Mouse (Mus musculus): ENCODE results near the gene Fdx1l. TPM values are rescaled to one million over a fixed set of nuclear protein-coding genes. Genes with fewer than 3 reads are reported as not detected.

The Fdx1l gene
- total RNA-seq, 2 experiments from 2014 or later: 46.9 to 48.4 TPM

GRCm38 (mm10) chr9:21029291-21030054 lies 43.9 kb downstream of the Fdx1l start, which contains the start of gene Icam4:
Gene Icam4 (plus strand): TSS chr9:21029373.
- peak; percentile 83 for DNase-seq (ENCODE audit: low spot score)

- DNase-seq (ENCODE audit: low spot score): no peak
Measured at GRCm38 (mm10) chr9:21028560-21029110, 44.8 kb downstream of the Fdx1l start.

GRCm38 (mm10) chr9:21027774-21028290 lies 45.6 kb downstream of the Fdx1l start:
- DNase-seq (ENCODE audit: low spot score): no peak

GRCm38 (mm10) chr9:21026849-21027248 lies 46.6 kb downstream of the Fdx1l start:
- DNase-seq (ENCODE audit: low spot score): no peak

GRCm38 (mm10) chr9:21025258-21025810 lies 48.1 kb downstream of the Fdx1l start:
- no peak for DNase-seq (ENCODE audit: low spot score)

- DNase-seq (ENCODE audit: low spot score): no peak
Measured at GRCm38 (mm10) chr9:21022726-21023125, 50.7 kb downstream of the Fdx1l start.

GRCm38 (mm10) chr9:21022288-21022687 lies 51.1 kb downstream of the Fdx1l start:
- DNase-seq (ENCODE audit: low spot score): no peak

GRCm38 (mm10) chr9:21021363-21021762 lies 52.1 kb downstream of the Fdx1l start:
- no peak for DNase-seq (ENCODE audit: low spot score)

- DNase-seq (ENCODE audit: low spot score): no peak
Measured at GRCm38 (mm10) chr9:21018600-21018999, 54.8 kb downstream of the Fdx1l start.

Small RNA genes within 50 kb of the gene (microRNA-seq; reads per million reads assigned to microRNA genes)
- gene Mir1900 (not detected), gene Mir7082 (not detected)

Other genes with a start within 250 kb of the Fdx1l start
- gene A230050P20Rik, start 205.0 kb downstream of the Fdx1l start, total RNA-seq (2021): 1 to 10 TPM; 1.8 to 2.8 TPM
- 1 to 10 TPM; 5.9 to 7.3 TPM for gene Angptl6, start 193.9 kb downstream of the Fdx1l start, total RNA-seq (2021)
- gene Ppan, start 185.4 kb downstream of the Fdx1l start, total RNA-seq (2021): 1 to 10 TPM; 6.6 to 6.9 TPM
- gene Eif3g, start 175.0 kb downstream of the Fdx1l start, total RNA-seq (2021): 100 to 1,000 TPM in 1 of 2 experiments, 10 to 100 TPM in 1; 98.6 to 100 TPM
- 1 to 10 TPM; 6.0 to 6.7 TPM for gene Dnmt1, start 113.7 kb downstream of the Fdx1l start, total RNA-seq (2021)
- 1 to 10 TPM in 1 of 2 experiments, under 1 TPM in 1; 0.68 to 1.9 TPM for gene S1pr2, start 96.8 kb downstream of the Fdx1l start, total RNA-seq (2021)
- gene Mrpl4, start 70.9 kb downstream of the Fdx1l start, total RNA-seq (2021): 10 to 100 TPM; 57.9 to 58.8 TPM
- gene Icam1, start 57.6 kb downstream of the Fdx1l start, total RNA-seq (2021): 1 to 10 TPM; 1.6 to 3.0 TPM
- gene Icam4, start 44.2 kb downstream of the Fdx1l start, total RNA-seq (2021): 1 to 10 TPM; 1.4 to 2.8 TPM
- gene Icam5, start 41.5 kb downstream of the Fdx1l start, total RNA-seq (2021): not detected
- gene Zglp1, start 6.5 kb downstream of the Fdx1l start, total RNA-seq (2021): not detected
- under 1 TPM; 0.17 to 0.34 TPM for gene Gm49373, start 518 bp downstream of the Fdx1l start, total RNA-seq (2021)
- gene Gm38431, start 18.4 kb upstream of the Fdx1l start, total RNA-seq (2021): under 1 TPM; 0.43 to 0.64 TPM
- 10 to 100 TPM; 16.8 to 20.2 TPM for gene Raver1, start 18.4 kb upstream of the Fdx1l start, total RNA-seq (2021)
- gene Tyk2, start 57.6 kb upstream of the Fdx1l start, total RNA-seq (2021): 1 to 10 TPM; 5.0 to 6.1 TPM
- 100 to 1,000 TPM; 128 to 140 TPM for gene Cdc37, start 76.4 kb upstream of the Fdx1l start, total RNA-seq (2021)
- 10 to 100 TPM; 45.0 to 52.4 TPM for gene Pde4a, start 92.1 kb upstream of the Fdx1l start, total RNA-seq (2021)
- gene Keap1, start 165.7 kb upstream of the Fdx1l start, total RNA-seq (2021): 10 to 100 TPM; 50.8 to 51.5 TPM
- under 1 TPM; 0.09 to 0.12 TPM for gene S1pr5, start 174.8 kb upstream of the Fdx1l start, total RNA-seq (2021)
- gene Atg4d, start 191.7 kb upstream of the Fdx1l start, total RNA-seq (2021): 10 to 100 TPM; 64.7 to 67.6 TPM
- gene Kri1, start 214.4 kb upstream of the Fdx1l start, total RNA-seq (2021): 1 to 10 TPM; 8.0 to 9.3 TPM
- gene Cdkn2d, start 217.8 kb upstream of the Fdx1l start, total RNA-seq (2021): 1 to 10 TPM; 8.0 to 8.3 TPM
- not detected for gene Ap1m2, start 238.7 kb upstream of the Fdx1l start, total RNA-seq (2021)
- gene Slc44a2, start 247.1 kb upstream of the Fdx1l start, total RNA-seq (2021): 100 to 1,000 TPM; 159 to 162 TPM